ENCODE assay signal across 9 mouse cellular contexts in genomic region chr9:50670690-50671089, GRCm38 (mm10). TPM values are rescaled to one million over a fixed set of nuclear protein-coding genes. Genes with fewer than 3 reads are reported as not detected.
DNase-seq lines count a peak whose midpoint lies in the region; ATAC-seq and TF ChIP-seq lines count a peak whose summit lies in the region.
"Had no signal": no experiment of that assay in that cellular context is flagged by ENCODE, and none has a peak within 500 bp of the region (broad histone marks: within the 10 kb centered on the region; RNA-seq: fewer than 3 reads in every experiment).

No protein-coding gene starts in this region.

- no peak for TF ChIP-seq POLR2A in limb, embryonic 14.5 days (IDR thresholded peaks at IDR 0.05; ENCODE audit: borderline replicate concordance, extremely low read depth, insufficient read depth, insufficient read length)

- H3K4me3 ChIP-seq in hindbrain, embryonic 14.5 days (replicated peaks; ENCODE audit: low read length): no peak overlapping the region
- H3K4me3 ChIP-seq in hindbrain, embryonic 16.5 days (ENCODE audit: low read length): no peak overlapping the region
- no peak overlapping the region for H3K4me3 ChIP-seq in limb, embryonic 14.5 days (replicated peaks; ENCODE audit: low read length)
- H3K4me3 ChIP-seq in midbrain, embryonic 15.5 days: no peak overlapping the region
- no peak overlapping the region for H3K4me3 ChIP-seq in stomach, embryonic 16.5 days (replicated peaks; ENCODE audit: low read length)
- H3K4me3 ChIP-seq: lung, embryonic 15.5 days had no signal

- H3K27ac ChIP-seq in hindbrain, embryonic 14.5 days: no peak overlapping the region
- no peak overlapping the region for H3K27ac ChIP-seq in hindbrain, embryonic 16.5 days (ENCODE audit: low read depth, low read length)
- H3K27ac ChIP-seq in limb, embryonic 14.5 days (replicated peaks; ENCODE audit: low read depth, low read length): no peak overlapping the region
- H3K27ac ChIP-seq in midbrain, embryonic 15.5 days: no peak overlapping the region
- H3K27ac ChIP-seq in stomach, embryonic 16.5 days (ENCODE audit: low read length): no peak overlapping the region
- H3K27ac ChIP-seq: lung, embryonic 15.5 days had no signal

- no peaks in the 10 kb centered on the region for H3K9me3 ChIP-seq in hindbrain, embryonic 14.5 days (ENCODE audit: control insufficient read depth, low read length)
- no peaks in the 10 kb centered on the region for H3K9me3 ChIP-seq in hindbrain, embryonic 16.5 days (ENCODE audit: control insufficient read depth, low read length)
- no peaks in the 10 kb centered on the region for H3K9me3 ChIP-seq in limb, embryonic 14.5 days (ENCODE audit: control insufficient read depth, low read length)
- no peaks in the 10 kb centered on the region for H3K9me3 ChIP-seq in midbrain, embryonic 15.5 days
- no peaks in the 10 kb centered on the region for H3K9me3 ChIP-seq in stomach, embryonic 16.5 days (replicated peaks; ENCODE audit: control insufficient read depth, low read length)
- H3K9me3 ChIP-seq: lung, embryonic 15.5 days had no signal

- H3K36me3 ChIP-seq in hindbrain, embryonic 14.5 days (replicated peaks; ENCODE audit: control insufficient read depth, insufficient read depth): peaks cover 41% of the 10 kb centered on the region
- peaks cover 10% of the 10 kb centered on the region; the same call in 1 of the 2 replicates for H3K36me3 ChIP-seq in hindbrain, embryonic 16.5 days (ENCODE audit: control insufficient read depth, insufficient read depth, low read length)
- H3K36me3 ChIP-seq in limb, embryonic 14.5 days (ENCODE audit: control insufficient read depth, insufficient read depth, low read length): peaks cover 37% of the 10 kb centered on the region
- H3K36me3 ChIP-seq in midbrain, embryonic 15.5 days (replicated peaks): peaks cover 21% of the 10 kb centered on the region; the same call in 1 of the 2 replicates
- no peaks in the 10 kb centered on the region for H3K36me3 ChIP-seq in stomach, embryonic 16.5 days (ENCODE audit: control insufficient read depth, insufficient read depth, low read length)
- H3K36me3 ChIP-seq: lung, embryonic 15.5 days had no signal

- ATAC-seq in hindbrain, embryonic 14.5 days (ENCODE audit: low FRiP score): no peak
- ATAC-seq in hindbrain, embryonic 16.5 days: no peak
- no peak; the same call in 1 of the 2 replicates for ATAC-seq in limb, embryonic 14.5 days (ENCODE audit: low FRiP score, low read depth)
- ATAC-seq in midbrain, embryonic 15.5 days (replicated peaks): 0 out of 2 replicates have a peak, but pooled peaks have one; percentile 58
- peak; percentile 58; the same call in 1 of the 2 replicates for ATAC-seq in stomach, embryonic 16.5 days (ENCODE audit: insufficient read depth, low FRiP score)

- H3K9ac ChIP-seq in hindbrain, embryonic 14.5 days: no peak overlapping the region
- H3K9ac ChIP-seq in hindbrain, embryonic 16.5 days (ENCODE audit: low read depth, low read length): no peak overlapping the region
- H3K9ac ChIP-seq in limb, embryonic 14.5 days (ENCODE audit: low read depth, low read length, severe bottlenecking): no peak overlapping the region
- H3K9ac ChIP-seq in midbrain, embryonic 15.5 days: no peak overlapping the region
- no peak overlapping the region for H3K9ac ChIP-seq in stomach, embryonic 16.5 days (ENCODE audit: low read length)
- H3K9ac ChIP-seq: lung, embryonic 15.5 days had no signal

- H3K27me3 ChIP-seq in hindbrain, embryonic 14.5 days (ENCODE audit: control insufficient read depth, insufficient read depth, low read length): no peaks in the 10 kb centered on the region
- H3K27me3 ChIP-seq in hindbrain, embryonic 16.5 days (replicated peaks; ENCODE audit: control insufficient read depth, insufficient read depth, low read length): no peaks in the 10 kb centered on the region
- no peaks in the 10 kb centered on the region for H3K27me3 ChIP-seq in limb, embryonic 14.5 days (ENCODE audit: control insufficient read depth, insufficient read depth, low read length)
- H3K27me3 ChIP-seq in midbrain, embryonic 15.5 days (replicated peaks): no peaks in the 10 kb centered on the region
- H3K27me3 ChIP-seq in stomach, embryonic 16.5 days (ENCODE audit: control insufficient read depth, insufficient read depth, low read length): no peaks in the 10 kb centered on the region
- H3K27me3 ChIP-seq: lung, embryonic 15.5 days had no signal

- intact Hi-C loops in heart, postnatal 10 days (cut with DNase I): no loop called here

- H3K4me2 ChIP-seq in hindbrain, embryonic 14.5 days (replicated peaks): no peak overlapping the region
- no peak overlapping the region for H3K4me2 ChIP-seq in hindbrain, embryonic 16.5 days (ENCODE audit: low read length)
- H3K4me2 ChIP-seq in limb, embryonic 14.5 days (replicated peaks; ENCODE audit: low read depth, low read length, severe bottlenecking): no peak overlapping the region
- H3K4me2 ChIP-seq in midbrain, embryonic 15.5 days: no peak overlapping the region
- H3K4me2 ChIP-seq in stomach, embryonic 16.5 days (ENCODE audit: low read depth, low read length): no peak overlapping the region
- H3K4me2 ChIP-seq: lung, embryonic 15.5 days had no signal

- DNase-seq in hindbrain, embryonic 14.5 days (ENCODE audit: low spot score): peak; percentile 36
- peak; percentile 61 for DNase-seq in MEL-GATA-1-ER (ENCODE audit: extremely low read depth, low read depth)
- DNase-seq in embryo, embryonic 11 days: peak; percentile 66
- DNase-seq in heart, postnatal 10 days: peak; percentile 63 to 74
- DNase-seq in limb, embryonic 14.5 days (ENCODE audit: low spot score): peak; percentile 56

- H3K4me1 ChIP-seq in hindbrain, embryonic 14.5 days (replicated peaks; ENCODE audit: control insufficient read depth, insufficient read depth, low read length): no peaks in the 10 kb centered on the region
- H3K4me1 ChIP-seq in hindbrain, embryonic 16.5 days (ENCODE audit: control insufficient read depth, insufficient read depth, low read depth, low read length): no peaks in the 10 kb centered on the region
- H3K4me1 ChIP-seq in limb, embryonic 14.5 days (ENCODE audit: control insufficient read depth, insufficient read depth, low read length): no peaks in the 10 kb centered on the region
- no peaks in the 10 kb centered on the region for H3K4me1 ChIP-seq in midbrain, embryonic 15.5 days
- no peaks in the 10 kb centered on the region for H3K4me1 ChIP-seq in stomach, embryonic 16.5 days (ENCODE audit: control insufficient read depth, insufficient read depth, low read length)
- H3K4me1 ChIP-seq: lung, embryonic 15.5 days had no signal

- WGBS in hindbrain, embryonic 14.5 days: 30% methylated on average over 5 of the region's 5 CpGs
- 25% methylated on average over 5 of the region's 5 CpGs for WGBS in hindbrain, embryonic 16.5 days
- WGBS in limb, embryonic 14.5 days: 44% methylated on average over 5 of the region's 5 CpGs
- 30% methylated on average over 5 of the region's 5 CpGs for WGBS in midbrain, embryonic 15.5 days
- 34% methylated on average over 5 of the region's 5 CpGs for WGBS in stomach, embryonic 16.5 days

RNA-seq across cellular contexts. Expression of gene Dlat, which starts 11.1 kb away (rescaled TPM):
- 65.1 and 72.0 TPM in 2 replicates for polyA plus RNA-seq in hindbrain, embryonic 14.5 days (2014; fragmentation: Nextera tagmentation; extraction: Ambion mirVana)
- polyA plus RNA-seq in hindbrain, embryonic 16.5 days (2015; fragmentation: Nextera tagmentation; extraction: Ambion mirVana): 58.8 and 60.1 TPM in 2 replicates
- total RNA-seq in heart, postnatal 10 days (2021): 100 to 1,000 TPM; 336 to 364 TPM
- 24.3 and 30.4 TPM in 2 replicates for polyA plus RNA-seq in limb, embryonic 14.5 days (2012; rRNA removed)
- polyA plus RNA-seq in limb, embryonic 14.5 days (2014; fragmentation: Nextera tagmentation; extraction: Ambion mirVana): 49.5 and 57.3 TPM in 2 replicates
- polyA plus RNA-seq in midbrain, embryonic 15.5 days (2015; fragmentation: Nextera tagmentation; extraction: Ambion mirVana): 43.9 and 51.9 TPM in 2 replicates
- 40.5 and 49.8 TPM in 2 replicates for polyA plus RNA-seq in stomach, embryonic 16.5 days (2015; fragmentation: Nextera tagmentation; extraction: Ambion mirVana)

RNA-seq across cellular contexts. Expression of gene Nkapd1, which starts 53.4 kb away (rescaled TPM):
- 18.4 and 23.0 TPM in 2 replicates for polyA plus RNA-seq in hindbrain, embryonic 14.5 days (2014; fragmentation: Nextera tagmentation; extraction: Ambion mirVana)
- polyA plus RNA-seq in hindbrain, embryonic 16.5 days (2015; fragmentation: Nextera tagmentation; extraction: Ambion mirVana): 15.3 and 16.4 TPM in 2 replicates
- 10 to 100 TPM; 22.6 to 23.3 TPM for total RNA-seq in heart, postnatal 10 days (2021)
- polyA plus RNA-seq in limb, embryonic 14.5 days (2012; rRNA removed): 18.1 and 20.4 TPM in 2 replicates
- 27.7 and 27.8 TPM in 2 replicates for polyA plus RNA-seq in limb, embryonic 14.5 days (2014; fragmentation: Nextera tagmentation; extraction: Ambion mirVana)
- polyA plus RNA-seq in midbrain, embryonic 15.5 days (2015; fragmentation: Nextera tagmentation; extraction: Ambion mirVana): 20.0 and 20.3 TPM in 2 replicates
- 15.5 and 18.2 TPM in 2 replicates for polyA plus RNA-seq in stomach, embryonic 16.5 days (2015; fragmentation: Nextera tagmentation; extraction: Ambion mirVana)

RNA-seq across cellular contexts. Expression of gene Pih1d2, which starts 53.6 kb away (rescaled TPM):
- 5.6 and 7.3 TPM in 2 replicates for polyA plus RNA-seq in hindbrain, embryonic 14.5 days (2014; fragmentation: Nextera tagmentation; extraction: Ambion mirVana)
- 5.2 and 7.1 TPM in 2 replicates for polyA plus RNA-seq in hindbrain, embryonic 16.5 days (2015; fragmentation: Nextera tagmentation; extraction: Ambion mirVana)
- total RNA-seq in heart, postnatal 10 days (2021): under 1 TPM; 0.26 to 0.92 TPM
- 2.2 and 2.3 TPM in 2 replicates for polyA plus RNA-seq in limb, embryonic 14.5 days (2012; rRNA removed)
- 2.5 and 3.2 TPM in 2 replicates for polyA plus RNA-seq in limb, embryonic 14.5 days (2014; fragmentation: Nextera tagmentation; extraction: Ambion mirVana)
- 4.7 and 5.6 TPM in 2 replicates for polyA plus RNA-seq in midbrain, embryonic 15.5 days (2015; fragmentation: Nextera tagmentation; extraction: Ambion mirVana)
- polyA plus RNA-seq in stomach, embryonic 16.5 days (2015; fragmentation: Nextera tagmentation; extraction: Ambion mirVana): 3.7 and 3.9 TPM in 2 replicates

Comparison
In these comparisons a context has a peak if more than half of its experiments do, and no peak if none do; other contexts are left out.
1. ATAC-seq: peak in midbrain, embryonic 15.5 days (single experiment) and stomach, embryonic 16.5 days (single experiment); none in hindbrain, embryonic 14.5 days (single experiment), hindbrain, embryonic 16.5 days (single experiment) and limb, embryonic 14.5 days (single experiment).
2. Peak in every context shown above with its lines, with median percentiles within 50 percentile points of each other: DNase-seq.